Mouse (Mus musculus) stomach, postnatal 0 days (tissue): ENCODE results near the gene Pkdcc.

ENCODE experiments used
- CTCF ChIP-seq: IDR thresholded peaks from 2 replicates; pipeline ENCODE4 v1.5.1; 2016; ENCODE audit warnings: antibody characterized with exemption, low read depth, mild to moderate bottlenecking, moderate library complexity
- EP300 ChIP-seq: optimal IDR thresholded peaks from 2 replicates; pipeline ENCODE3; 2016; ENCODE audit warnings: antibody characterized with exemption

- TF ChIP-seq CTCF (no peak), EP300 (no peak)
These were observed 58.5 kb downstream of the Pkdcc start for GRCm38 (mm10) chr17:83273636-83274035.
